Mouse (Mus musculus): ENCODE measurements around the gene Nmur1.

- TF ChIP-seq CTCF (IDR thresholded peaks at IDR 0.05; ENCODE audit: borderline replicate concordance, insufficient read depth, low read depth, low read length) (no peak), POLR2A (IDR thresholded peaks at IDR 0.05; ENCODE audit: borderline replicate concordance, insufficient read depth, low read length) (no peak)
These were observed 32.8 kb downstream of the Nmur1 start for GRCm38 (mm10) chr1:86393219-86393618.
